In genomic region chr5:141754278-141754677, GRCm38 (mm10) we compare ENCODE assay signal across 8 mouse cellular contexts.
DNase-seq lines count a peak whose midpoint lies in the region; ATAC-seq lines count a peak whose summit lies in the region.

No protein-coding gene starts in this region.

- ATAC-seq in inflammation-experienced regulatory T-cells, adult 6 months: no peak

- intact Hi-C loops in left cerebral cortex, postnatal 14 days (cut with DNase I): no loop called here

- DNase-seq in cerebellum, postnatal 10 days: peak; percentile 38 to 51
- no peak for DNase-seq in cerebellum, adult 11 months
- peak; percentile 8 to 12 for DNase-seq in spleen, postnatal 36 days (ENCODE audit: low spot score in 2 of 2)
- no peak for DNase-seq in spleen, postnatal 4 days (ENCODE audit: low spot score in 2 of 2)
- DNase-seq in left cerebral cortex, postnatal 14 days (ENCODE audit: low spot score in 2 of 2): peak; percentile 67 to 80
- DNase-seq in T-cell, adult 2 months (ENCODE audit: low spot score): no peak
- DNase-seq in thymus, postnatal 25 days: no peak

Comparison
In these comparisons a context has a peak if more than half of its experiments do, and no peak if none do; other contexts are left out.
1. DNase-seq: peak in cerebellum, postnatal 10 days (2 of 2), spleen, postnatal 36 days (2 of 2) and left cerebral cortex, postnatal 14 days (2 of 2); none in cerebellum, adult 11 months (single experiment), spleen, postnatal 4 days (0 of 2), T-cell, adult 2 months (single experiment) and thymus, postnatal 25 days (single experiment).